Mouse (Mus musculus): ENCODE results near the gene Mfsd5. TPM values are rescaled to one million over a fixed set of nuclear protein-coding genes. Genes with fewer than 3 reads are reported as not detected.

Gene Mfsd5
- polyA plus RNA-seq, 1 experiment from 2014 or later: 61.8 TPM

DNA sequence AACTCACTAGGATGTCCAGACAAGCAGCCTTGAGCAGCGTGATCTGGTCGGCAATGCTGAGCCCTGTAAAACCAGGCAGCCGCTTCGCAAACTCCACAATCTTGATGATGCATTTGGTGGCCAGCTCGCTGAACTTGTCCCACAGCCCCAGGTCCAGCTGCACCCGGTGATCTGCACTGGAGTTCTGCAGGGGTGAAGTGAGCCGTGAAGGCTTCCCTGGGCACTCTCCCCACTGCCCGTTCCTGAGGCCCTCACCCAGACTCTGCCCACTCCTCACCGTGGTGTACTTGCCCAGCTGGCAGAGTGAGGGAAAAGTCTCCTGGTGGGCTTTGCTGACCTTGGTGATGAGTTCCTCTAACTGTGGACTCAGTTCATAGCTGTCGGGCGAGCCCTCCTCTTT, 39.4 kb upstream of the Mfsd5 start:
- ATAC-seq (ENCODE audit: low FRiP score): no peak
- Histone ChIP-seq H3K4me3 (replicated peaks; ENCODE audit: low read length) (no peak overlapping the region), H3K9ac (no peak overlapping the region), H3K36me3 (replicated peaks; ENCODE audit: control insufficient read depth, insufficient read depth) (no peaks in the 10 kb centered on the region), H3K9me3 (ENCODE audit: control insufficient read depth, low read length) (no peaks in the 10 kb centered on the region), H3K4me2 (replicated peaks) (no peak overlapping the region), H3K27me3 (ENCODE audit: control insufficient read depth, insufficient read depth, low read length) (peaks cover 31% of the 10 kb centered on the region), H3K4me1 (replicated peaks; ENCODE audit: control insufficient read depth, insufficient read depth, low read length) (peaks cover 15% of the 10 kb centered on the region; the same call in 1 of the 2 replicates), H3K27ac (no peak overlapping the region)
- WGBS: 74% methylated on average over 11 of the region's 11 CpGs
- DNase-seq (ENCODE audit: low spot score): no peak

DNA sequence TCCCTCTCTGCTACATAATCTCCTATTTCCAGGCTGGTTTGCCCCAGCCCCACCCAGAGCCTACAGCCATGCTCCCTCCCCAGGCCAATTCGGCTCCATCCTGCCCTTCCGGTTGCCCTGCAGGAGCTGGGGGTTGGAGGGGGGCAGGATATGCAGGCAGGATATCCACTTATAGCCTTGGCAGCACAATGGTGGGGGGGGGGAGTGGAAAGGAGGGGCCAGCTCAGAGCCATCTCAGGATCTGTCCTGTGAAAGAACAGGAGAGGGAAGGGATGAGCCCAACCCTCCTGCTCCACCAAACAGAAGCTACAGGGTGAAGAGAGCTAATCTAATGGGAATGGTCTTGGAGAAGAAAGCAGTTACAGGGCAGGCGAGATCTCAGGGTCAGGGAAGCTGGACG, 38.6 kb upstream of the Mfsd5 start:
- H3K27me3 ChIP-seq (ENCODE audit: control insufficient read depth, insufficient read depth, low read length): peaks cover 37% of the 10 kb centered on the region
- no peaks in the 10 kb centered on the region for H3K36me3 ChIP-seq (replicated peaks; ENCODE audit: control insufficient read depth, insufficient read depth)
- no peak for ATAC-seq (ENCODE audit: low FRiP score)
- H3K9me3 ChIP-seq (ENCODE audit: control insufficient read depth, low read length): no peaks in the 10 kb centered on the region
- 85% methylated on average over 4 of the region's 4 CpGs for WGBS
- H3K4me1 ChIP-seq (replicated peaks; ENCODE audit: control insufficient read depth, insufficient read depth, low read length): peaks cover 22% of the 10 kb centered on the region; the same call in 1 of the 2 replicates
- no peak overlapping the region for H3K27ac ChIP-seq
- H3K4me2 ChIP-seq (replicated peaks): no peak overlapping the region
- H3K9ac ChIP-seq: no peak overlapping the region
- DNase-seq (ENCODE audit: low spot score): no peak
- no peak overlapping the region for H3K4me3 ChIP-seq (replicated peaks; ENCODE audit: low read length)

DNA sequence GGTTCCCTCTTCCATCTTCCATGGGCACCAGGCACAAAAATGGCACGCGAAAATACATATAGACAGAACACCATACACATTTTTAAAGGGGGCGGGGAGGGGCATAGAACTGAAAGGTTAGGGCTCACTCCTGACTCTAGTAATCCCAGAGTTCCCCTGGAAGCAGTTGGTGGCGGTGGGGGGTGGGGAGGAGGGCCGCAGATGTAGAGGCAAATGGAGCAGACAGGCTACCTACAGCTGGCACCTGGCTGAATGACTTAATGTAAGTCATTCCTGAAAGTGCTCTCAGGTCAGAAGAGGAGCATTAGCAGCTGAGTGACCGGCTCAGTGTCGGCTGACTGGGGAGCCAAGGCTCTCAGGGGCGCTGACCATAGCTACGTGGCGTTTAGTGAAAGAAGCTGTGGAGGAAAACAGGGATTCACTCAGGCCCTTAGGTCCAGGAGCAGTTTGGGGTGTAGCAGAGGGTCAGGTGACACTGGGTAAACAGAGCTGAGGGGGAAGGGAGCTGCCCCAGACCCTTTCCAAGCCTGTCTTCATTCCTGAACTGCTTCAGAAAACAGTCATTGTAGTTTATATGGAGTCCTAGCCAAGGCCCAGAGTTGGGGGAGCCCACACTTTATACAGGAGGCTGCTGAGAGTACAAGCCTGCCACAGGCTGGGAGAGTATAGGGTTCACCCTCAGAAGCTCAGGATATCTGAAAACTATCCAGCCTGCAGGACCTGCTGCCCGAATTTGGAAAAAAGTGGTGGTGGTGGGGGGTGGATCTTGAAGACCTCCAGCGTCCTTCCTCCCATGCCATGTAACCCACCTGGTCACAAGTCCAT, 36.6 kb upstream of the Mfsd5 start:
- no peak overlapping the region for H3K4me3 ChIP-seq (replicated peaks; ENCODE audit: low read length)
- H3K4me1 ChIP-seq (replicated peaks; ENCODE audit: control insufficient read depth, insufficient read depth, low read length): peaks cover 36% of the 10 kb centered on the region; the same call in 1 of the 2 replicates
- H3K27me3 ChIP-seq (ENCODE audit: control insufficient read depth, insufficient read depth, low read length): peaks cover 41% of the 10 kb centered on the region
- no peak overlapping the region for H3K27ac ChIP-seq
- DNase-seq (ENCODE audit: low spot score) (no peak), ATAC-seq (ENCODE audit: low FRiP score) (no peak)
- H3K9me3 ChIP-seq (ENCODE audit: control insufficient read depth, low read length): no peaks in the 10 kb centered on the region
- H3K9ac ChIP-seq: no peak overlapping the region
- no peaks in the 10 kb centered on the region for H3K36me3 ChIP-seq (replicated peaks; ENCODE audit: control insufficient read depth, insufficient read depth)
- H3K4me2 ChIP-seq (replicated peaks): 0 out of 2 replicates have a peak overlapping the region, but pooled peaks have one; percentile 98
- 32% methylated on average over 12 of the region's 12 CpGs for WGBS

DNA sequence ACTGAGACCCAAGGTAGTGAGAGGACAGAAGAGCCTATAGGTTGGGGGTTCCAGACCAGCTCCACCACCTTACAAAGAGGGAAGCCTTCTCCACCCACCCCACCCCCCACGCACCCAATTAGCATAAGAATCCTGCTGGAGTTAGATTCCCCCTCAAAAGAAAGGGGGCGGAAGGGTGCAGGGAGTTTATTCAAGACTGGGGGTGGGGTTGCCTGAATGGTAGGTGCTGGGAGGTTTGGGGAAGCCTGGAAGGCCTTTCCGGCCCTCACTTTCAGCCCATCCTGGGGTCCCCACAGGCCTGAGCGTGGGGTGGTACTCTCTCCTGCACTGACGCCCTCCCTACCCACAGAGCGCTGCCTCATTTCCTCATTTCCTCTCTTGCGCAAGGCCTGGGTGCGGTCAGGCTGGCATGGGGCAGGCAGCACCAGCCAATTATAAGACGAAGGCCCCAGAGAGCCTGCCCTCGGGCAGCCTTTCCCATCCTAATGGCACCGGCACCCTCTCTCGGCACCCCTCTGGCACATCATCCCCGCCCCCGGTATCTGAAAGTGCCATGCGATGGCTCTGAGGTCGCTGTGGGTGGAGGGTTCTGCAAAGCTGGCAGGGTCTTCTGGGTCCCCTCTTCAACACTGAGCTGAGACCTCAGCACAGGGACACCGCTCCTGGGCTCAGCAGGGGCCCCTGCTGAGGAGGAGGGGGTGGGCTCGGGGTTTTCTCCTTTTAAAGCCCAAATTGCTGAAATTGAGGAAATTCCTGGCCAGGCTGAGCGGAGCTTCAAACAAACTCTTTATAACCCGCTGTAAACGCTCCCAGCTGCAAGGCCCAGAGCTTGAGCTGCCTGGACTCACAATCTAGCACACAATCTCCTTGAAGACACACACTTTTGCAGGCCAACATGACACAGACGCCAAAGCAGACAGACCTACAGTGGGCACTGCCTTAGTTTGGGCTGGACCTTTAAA, 35.7 kb upstream of the Mfsd5 start:
- H3K4me1 ChIP-seq (replicated peaks; ENCODE audit: control insufficient read depth, insufficient read depth, low read length): peaks cover 38% of the 10 kb centered on the region; the same call in 1 of the 2 replicates
- H3K4me3 ChIP-seq (replicated peaks; ENCODE audit: low read length): peak overlapping the region; percentile 5; the same call in 1 of the 2 replicates

DNA sequence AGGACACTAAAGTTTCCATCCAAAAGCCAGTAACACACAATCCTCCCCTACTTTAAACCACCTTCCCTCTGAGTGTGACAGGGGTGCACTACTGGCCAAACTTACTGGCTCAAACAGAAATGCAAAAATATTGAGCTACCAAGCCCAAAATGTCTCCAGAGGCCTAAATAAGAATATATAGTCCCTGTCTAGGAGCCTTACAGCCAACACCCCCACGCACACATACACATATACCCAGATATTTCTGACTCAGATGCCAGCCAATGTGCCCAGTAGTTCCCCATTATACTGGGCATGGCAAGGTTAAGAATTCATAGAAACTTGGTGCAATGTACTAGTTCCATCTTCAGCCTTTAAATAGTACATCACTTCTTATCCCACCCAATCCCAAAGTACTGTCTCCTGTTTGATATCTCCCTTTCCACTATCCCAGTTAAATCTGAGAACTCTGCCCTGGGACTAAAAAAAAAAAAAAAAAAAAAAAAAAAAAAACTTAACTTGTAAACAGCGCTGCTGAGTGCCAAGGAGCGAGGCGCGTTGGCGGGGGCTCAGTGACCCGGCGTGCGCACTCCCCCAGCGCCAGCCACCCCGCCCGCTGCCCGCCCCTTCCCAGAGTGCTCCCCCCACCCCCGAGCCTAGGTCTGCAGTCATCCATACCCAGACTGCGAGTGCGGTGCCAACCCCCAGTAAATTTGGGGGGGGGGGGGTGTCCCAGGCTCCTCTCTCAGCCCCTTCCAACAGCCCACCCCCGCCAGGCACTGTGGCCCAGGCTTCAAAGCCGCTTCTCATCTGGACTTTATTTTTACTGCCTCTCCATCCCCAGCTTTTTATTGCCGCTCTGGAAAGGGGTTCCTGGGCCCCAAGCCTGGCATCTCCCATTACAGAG, 34.7 kb upstream of the Mfsd5 start:
- DNase-seq (ENCODE audit: low spot score) (no peak), ATAC-seq (ENCODE audit: low FRiP score) (no peak)
- Histone ChIP-seq H3K27ac (0 out of 2 replicates have a peak overlapping the region, but pooled peaks have one; percentile 14), H3K4me2 (replicated peaks) (peak overlapping the region; percentile 98), H3K27me3 (ENCODE audit: control insufficient read depth, insufficient read depth, low read length) (peaks cover 61% of the 10 kb centered on the region), H3K9me3 (ENCODE audit: control insufficient read depth, low read length) (no peaks in the 10 kb centered on the region), H3K4me1 (replicated peaks; ENCODE audit: control insufficient read depth, insufficient read depth, low read length) (peaks cover 38% of the 10 kb centered on the region; the same call in 1 of the 2 replicates), H3K36me3 (replicated peaks; ENCODE audit: control insufficient read depth, insufficient read depth) (no peaks in the 10 kb centered on the region), H3K9ac (peak overlapping the region; percentile 39), H3K4me3 (replicated peaks; ENCODE audit: low read length) (peak overlapping the region; percentile 48)
- 8% methylated on average over 19 of the region's 19 CpGs for WGBS

More for the DNA sequence above, 35.7 kb upstream of the Mfsd5 start:
- no peaks in the 10 kb centered on the region for H3K36me3 ChIP-seq (replicated peaks; ENCODE audit: control insufficient read depth, insufficient read depth)
- H3K27me3 ChIP-seq (ENCODE audit: control insufficient read depth, insufficient read depth, low read length): peaks cover 50% of the 10 kb centered on the region
- H3K27ac ChIP-seq: 0 out of 2 replicates have a peak overlapping the region, but pooled peaks have one; percentile 14
- no peak for DNase-seq (ENCODE audit: low spot score)
- H3K9ac ChIP-seq: peak overlapping the region; percentile 39; the same call in 1 of the 2 replicates
- H3K4me2 ChIP-seq (replicated peaks): peak overlapping the region; percentile 98
- H3K9me3 ChIP-seq (ENCODE audit: control insufficient read depth, low read length): no peaks in the 10 kb centered on the region
- WGBS: 14% methylated on average over 22 of the region's 22 CpGs
- no peak for ATAC-seq (ENCODE audit: low FRiP score)

DNA sequence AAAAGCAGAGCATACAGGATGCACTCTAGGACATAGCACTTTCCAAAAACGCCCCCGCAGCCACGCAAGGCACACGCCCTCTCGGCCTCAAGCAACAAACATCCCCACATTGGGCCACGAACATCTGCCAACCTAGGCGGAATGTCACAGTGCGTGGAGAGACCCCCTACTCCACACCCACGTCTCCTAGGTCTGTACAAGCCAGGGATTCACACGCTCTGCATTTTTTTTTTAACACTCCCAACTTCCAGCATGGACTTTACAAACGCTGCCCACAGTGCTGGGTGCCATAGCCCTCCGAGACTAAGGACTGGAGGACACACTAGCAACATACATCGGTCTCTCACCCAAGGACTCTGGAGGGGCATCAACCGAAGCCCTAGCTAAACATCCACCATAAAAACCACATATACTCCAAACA, 33.8 kb upstream of the Mfsd5 start:
- Histone ChIP-seq H3K27me3 (ENCODE audit: control insufficient read depth, insufficient read depth, low read length) (peaks cover 66% of the 10 kb centered on the region), H3K4me1 (replicated peaks; ENCODE audit: control insufficient read depth, insufficient read depth, low read length) (peaks cover 38% of the 10 kb centered on the region; the same call in 1 of the 2 replicates), H3K4me3 (replicated peaks; ENCODE audit: low read length) (peak overlapping the region; percentile 48), H3K27ac (no peak overlapping the region), H3K9me3 (ENCODE audit: control insufficient read depth, low read length) (no peaks in the 10 kb centered on the region), H3K36me3 (replicated peaks; ENCODE audit: control insufficient read depth, insufficient read depth) (no peaks in the 10 kb centered on the region), H3K9ac (peak overlapping the region; percentile 67), H3K4me2 (replicated peaks) (peak overlapping the region; percentile 98)
- WGBS: 4% methylated on average over 14 of the region's 14 CpGs
- ATAC-seq (ENCODE audit: low FRiP score) (no peak), DNase-seq (ENCODE audit: low spot score) (no peak)

DNA sequence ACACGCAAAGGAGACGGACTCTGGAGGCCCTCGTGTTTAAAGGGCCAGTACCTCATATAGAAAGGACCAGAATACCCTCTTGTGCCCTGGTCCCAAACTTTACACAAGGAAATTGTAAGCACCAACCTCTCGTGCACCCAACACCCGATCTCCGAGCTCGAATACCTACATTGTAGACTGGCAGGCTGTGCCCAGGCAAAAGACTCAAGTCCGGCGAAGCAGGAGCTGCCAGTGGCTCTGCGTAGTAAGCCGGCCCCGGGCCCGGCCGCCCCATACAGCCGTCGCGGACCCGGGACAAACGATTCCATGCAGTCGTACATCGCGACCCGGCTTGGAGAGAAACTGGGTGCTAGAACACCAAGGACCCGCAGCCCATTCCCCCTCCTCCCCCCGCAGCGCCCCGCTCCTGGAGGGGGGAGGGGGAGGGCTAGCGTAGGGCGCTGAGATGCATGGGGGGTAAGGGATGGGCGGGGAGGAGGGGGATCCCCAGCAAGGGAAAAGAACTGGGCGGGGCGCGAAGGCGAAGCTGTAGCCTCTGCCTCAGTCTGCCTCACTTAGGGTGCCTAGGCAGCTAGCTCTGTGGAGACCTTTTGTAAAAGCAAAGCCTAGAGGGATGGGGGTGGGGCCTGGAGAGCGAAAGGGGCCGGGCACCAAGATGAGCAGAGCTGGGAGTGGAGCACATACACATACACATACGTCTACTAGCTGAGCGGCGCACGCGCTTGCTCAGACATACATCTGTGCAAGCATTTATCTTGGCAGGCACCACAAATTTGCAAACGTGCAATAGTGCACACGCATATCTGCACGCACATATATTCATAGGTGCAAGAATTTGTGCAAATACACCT, 33.1 kb upstream of the Mfsd5 start:
- Histone ChIP-seq H3K27ac (peak overlapping the region; percentile 84), H3K27me3 (ENCODE audit: control insufficient read depth, insufficient read depth, low read length) (peaks cover 66% of the 10 kb centered on the region), H3K9me3 (ENCODE audit: control insufficient read depth, low read length) (no peaks in the 10 kb centered on the region), H3K9ac (peak overlapping the region; percentile 67), H3K4me3 (replicated peaks; ENCODE audit: low read length) (peak overlapping the region; percentile 48), H3K36me3 (replicated peaks; ENCODE audit: control insufficient read depth, insufficient read depth) (no peaks in the 10 kb centered on the region), H3K4me2 (replicated peaks) (peak overlapping the region; percentile 98), H3K4me1 (replicated peaks; ENCODE audit: control insufficient read depth, insufficient read depth, low read length) (peaks cover 38% of the 10 kb centered on the region; the same call in 1 of the 2 replicates)
- WGBS: under 1% methylated on average over 37 of the region's 44 CpGs
- peak; percentile 69 for DNase-seq (ENCODE audit: low spot score)
- peak; percentile 81 for ATAC-seq (ENCODE audit: low FRiP score)

DNA sequence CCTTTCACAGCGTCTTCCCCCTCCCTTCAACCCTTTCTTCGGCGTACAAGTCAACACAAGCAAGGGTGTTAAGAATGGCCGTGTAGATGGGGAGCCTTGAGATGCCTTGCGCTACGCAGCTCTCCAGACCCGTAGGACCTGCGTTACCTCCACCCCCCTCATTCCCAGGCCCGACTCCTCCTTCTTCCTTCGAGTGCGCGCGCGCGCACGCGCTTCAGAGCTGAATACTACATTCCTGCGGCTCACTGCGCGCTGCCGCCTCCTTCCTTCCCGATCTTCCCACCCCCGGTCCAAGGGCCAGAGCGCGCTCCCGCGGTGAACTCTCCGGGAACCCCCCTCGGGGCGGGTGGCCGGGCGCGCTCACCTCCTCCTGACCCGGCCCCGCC, 32.4 kb upstream of the Mfsd5 start:
- ATAC-seq (ENCODE audit: low FRiP score) (peak; percentile 81), DNase-seq (ENCODE audit: low spot score) (peak; percentile 89)
- Histone ChIP-seq H3K9me3 (ENCODE audit: control insufficient read depth, low read length) (no peaks in the 10 kb centered on the region), H3K4me1 (replicated peaks; ENCODE audit: control insufficient read depth, insufficient read depth, low read length) (peaks cover 38% of the 10 kb centered on the region; the same call in 1 of the 2 replicates), H3K4me3 (replicated peaks; ENCODE audit: low read length) (peak overlapping the region; percentile 48), H3K27ac (peak overlapping the region; percentile 84), H3K9ac (peak overlapping the region; percentile 67), H3K36me3 (replicated peaks; ENCODE audit: control insufficient read depth, insufficient read depth) (no peaks in the 10 kb centered on the region), H3K27me3 (ENCODE audit: control insufficient read depth, insufficient read depth, low read length) (peaks cover 70% of the 10 kb centered on the region), H3K4me2 (replicated peaks) (peak overlapping the region; percentile 98)
- WGBS: under 1% methylated on average over 26 of the region's 35 CpGs
